Mouse (Mus musculus) C3H10T1/2 (cell line): ENCODE measurements around the gene Ap3s2. TPM values are rescaled to one million over a fixed set of nuclear protein-coding genes. Genes with fewer than 3 reads are reported as not detected.

Source experiments
- polyA plus RNA-seq, 2 experiments: library from polyadenylated mRNA; unstranded; fragments of >200 nt; fragmentation: generic; extraction: Trizol; gene quantifications; one replicate each; pipeline ENCODE4 v1.2.1; 2012; ENCODE audit warnings: missing spikeins in 2 of 2

Ap3s2 gene
- 10 to 100 TPM in 1 of 2 experiments, 1 to 10 TPM in 1; 9.4 to 19.4 TPM for polyA plus RNA-seq

DNA sequence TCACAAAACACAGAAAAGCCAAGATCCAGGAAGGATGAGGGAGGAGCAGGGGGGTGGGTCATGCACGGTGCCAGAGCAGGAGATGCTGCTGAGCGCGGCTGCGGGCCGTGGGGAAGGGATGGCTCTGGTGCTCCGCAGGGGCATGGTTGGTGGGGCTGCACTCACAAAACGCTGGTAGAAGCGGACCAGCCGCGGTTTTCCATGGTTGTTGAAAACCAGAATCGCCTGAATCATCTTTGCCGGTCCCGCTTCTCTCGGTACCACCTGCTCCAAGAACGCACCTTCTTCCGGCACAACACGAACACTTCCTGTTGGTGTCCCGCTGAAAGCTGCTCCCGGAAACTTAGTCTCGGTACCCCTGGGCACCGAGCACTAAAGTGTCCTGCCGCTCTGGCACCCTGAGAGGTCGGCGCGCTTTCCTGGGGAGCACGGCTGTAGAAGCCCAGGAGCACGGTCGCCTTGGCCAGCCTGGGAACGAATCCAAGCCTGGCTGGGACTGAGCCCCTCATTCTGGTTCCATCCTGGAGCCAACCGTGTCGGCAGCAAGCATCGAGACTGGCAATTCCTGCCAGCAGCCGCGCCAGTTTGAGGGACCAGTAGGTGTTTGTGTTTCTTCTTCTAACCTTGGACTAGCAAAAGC is at the start of gene Ap3s2:
Gene Ap3s2 (minus strand): TSS at position 306 of the 640 bp plus-strand sequence.

DNA sequence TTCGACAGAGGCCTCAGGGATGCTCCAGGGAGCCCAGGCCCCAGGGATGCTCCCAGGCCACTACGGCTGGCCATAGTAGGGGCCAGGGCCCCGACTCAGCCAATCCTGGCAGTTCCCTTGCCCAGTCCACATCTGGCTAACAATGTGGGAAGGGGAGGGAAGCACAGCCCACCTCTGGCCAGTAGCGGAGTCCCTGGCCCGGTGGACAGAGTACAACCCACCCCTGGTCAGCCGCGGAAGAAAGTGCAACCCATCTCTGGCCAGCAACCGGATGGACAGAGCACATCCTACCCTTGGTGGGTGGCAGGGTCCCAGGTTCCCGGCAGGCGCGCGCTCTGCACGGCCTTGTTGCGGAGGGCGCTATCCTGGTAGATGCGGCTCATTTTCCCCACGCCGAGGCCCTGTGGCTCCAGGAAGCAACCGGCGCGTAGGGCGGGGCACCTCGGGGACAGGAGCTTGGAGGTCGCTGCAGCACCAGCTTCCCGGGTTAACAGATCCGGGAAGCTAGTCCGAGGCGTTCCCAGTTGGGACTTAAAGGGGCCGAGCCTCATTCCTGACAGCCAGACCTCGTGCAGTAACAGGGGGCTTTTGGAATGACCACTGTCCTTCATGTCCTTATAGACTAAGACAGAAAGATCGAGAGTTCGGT is 14.5 kb upstream of the Ap3s2 start, which contains the start of gene Arpin:
Gene Arpin (minus strand): TSS at position 498 of the 649 bp plus-strand sequence.

DNA sequence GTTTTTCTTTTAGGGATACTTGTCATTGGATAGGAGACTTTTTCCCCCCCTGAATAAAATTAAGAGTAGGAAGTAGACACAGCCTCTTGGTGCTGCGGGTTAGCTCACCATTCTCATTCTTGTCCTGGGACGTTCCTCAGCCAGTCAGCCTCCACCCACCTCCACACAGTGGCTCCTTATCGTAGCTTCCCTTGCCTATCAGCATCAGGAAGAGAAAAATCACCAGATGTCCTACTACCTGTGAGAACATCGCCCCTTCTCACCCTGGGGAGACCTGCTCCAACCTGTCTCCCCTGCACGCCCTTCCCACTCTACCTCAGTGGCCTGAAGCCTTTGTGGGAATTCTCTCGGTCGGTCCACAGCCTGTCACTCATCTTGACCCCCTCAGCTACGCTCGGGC is 59.6 kb downstream of the Ap3s2 start, which contains the start of gene Anpep:
Gene Anpep (minus strand): TSS at position 249 of the 400 bp plus-strand sequence.

Other genes with a start within 250 kb of the Ap3s2 start
- 1 to 10 TPM; 1.3 to 7.0 TPM for gene Kif7, start 204.9 kb downstream of the Ap3s2 start, polyA plus RNA-seq
- not detected for gene Plin1, start 187.7 kb downstream of the Ap3s2 start, polyA plus RNA-seq
- 1 to 10 TPM in 1 of 2 experiments, under 1 TPM in 1; 0.47 to 5.5 TPM for gene Pex11a, start 177.5 kb downstream of the Ap3s2 start, polyA plus RNA-seq
- gene Wdr93, start 177.5 kb downstream of the Ap3s2 start, polyA plus RNA-seq, result under 1 TPM; 0.01 to 0.33 TPM
- under 1 TPM in 1 of 2 experiments, not detected in 1; 0.12 TPM for gene Mesp1, start 126.9 kb downstream of the Ap3s2 start, polyA plus RNA-seq
- under 1 TPM; 0.02 TPM for gene Mesp2, start 109.9 kb downstream of the Ap3s2 start, polyA plus RNA-seq
- 100 to 1,000 TPM in 1 of 2 experiments, 1 to 10 TPM in 1; 7.7 to 268 TPM for gene Anpep, start 59.6 kb downstream of the Ap3s2 start, polyA plus RNA-seq
- gene Arpin, start 14.7 kb upstream of the Ap3s2 start, polyA plus RNA-seq, result 10 to 100 TPM; 41.2 to 52.3 TPM
- gene Zfp710, start 104.2 kb upstream of the Ap3s2 start, polyA plus RNA-seq, result 1 to 10 TPM; 2.2 to 8.9 TPM
- 100 to 1,000 TPM; 125 to 228 TPM for gene Idh2, start 194.7 kb upstream of the Ap3s2 start, polyA plus RNA-seq